Mouse (Mus musculus) brain, embryonic 14.5 days (tissue): Measurements from ENCODE around the gene Celf2.

ENCODE experiments used
- CTCF ChIP-seq: fragments of 200-500 bp; IDR thresholded peaks from 2 replicates; pipeline ENCODE4 v1.5.1; 2012; ENCODE audit warnings: inconsistent platforms, mild to moderate bottlenecking, moderate library complexity, borderline replicate concordance; ENCODE audit not compliant: insufficient read depth, insufficient read length; ENCODE audit errors: extremely low read depth
- POLR2A ChIP-seq: fragments of 200-500 bp; IDR thresholded peaks from 2 replicates; pipeline ENCODE4 v1.6.1; 2012; ENCODE audit warnings: mild to moderate bottlenecking, inconsistent platforms, borderline replicate concordance; ENCODE audit not compliant: poor library complexity, insufficient read depth, insufficient read length, severe bottlenecking; ENCODE audit errors: extremely low read depth

GRCm38 (mm10) chr2:7087480-7087879 lies 421.9 kb downstream of the Celf2 start:
- TF ChIP-seq CTCF (no peak), POLR2A (no peak)
